Comparison of ENCODE assay signal across 1 mouse cellular context in the genomic region with DNA sequence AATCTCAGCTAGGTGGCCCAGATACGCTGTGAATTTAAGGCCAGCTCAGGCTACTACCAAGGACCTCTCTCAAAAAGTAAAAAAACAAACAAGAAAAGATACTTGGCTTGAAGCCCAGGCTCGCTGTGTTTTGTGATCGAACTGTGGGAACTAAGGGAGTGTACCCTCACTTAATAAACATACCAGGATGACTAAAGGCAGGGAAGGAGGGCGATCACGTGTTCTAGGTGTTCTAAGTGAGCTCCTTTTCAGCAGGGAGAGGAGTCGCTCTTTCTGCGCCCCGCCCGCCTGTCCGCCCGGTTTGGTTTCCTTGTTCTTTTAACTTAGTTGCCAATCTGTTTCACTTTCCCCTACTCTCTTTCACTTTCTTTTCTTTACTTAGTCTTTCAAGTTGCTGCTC.
A peak's percentile ranks its signal among the peaks of the same experiment; 100 is the strongest.
TF ChIP-seq lines count a peak whose summit lies in the region.

No protein-coding gene starts in this region.

TF ChIP-seq in CH12.LX, 34 proteins besides CTCF, POLR2A, EP300 and RAD21 (continued from another document):
- TF ChIP-seq CHD2 (IDR thresholded peaks at IDR 0.05; ENCODE audit: low read length) (peak; percentile 23; the same call in 1 of the 2 replicates), GABPA (IDR thresholded peaks at IDR 0.05; ENCODE audit: insufficient replicate concordance, low read depth, low read length) (no peak), NELFE (IDR thresholded peaks at IDR 0.05; ENCODE audit: low read depth, low read length) (0 out of 2 replicates have a peak, but pooled peaks have one; percentile 16), ZC3H11A (IDR thresholded peaks at IDR 0.05; ENCODE audit: low read depth, low read length) (no peak), POLR2AphosphoS2 (IDR thresholded peaks at IDR 0.05; ENCODE audit: low read depth, low read length) (no peak), IRF4 (IDR thresholded peaks at IDR 0.05; ENCODE audit: low read depth, low read length) (peak; percentile 86), SMC3 (IDR thresholded peaks at IDR 0.05; ENCODE audit: low read depth, low read length) (no peak), ZMIZ1 (IDR thresholded peaks at IDR 0.05; ENCODE audit: low read depth, low read length) (no peak), ETS1 (conservative IDR thresholded peaks at IDR 0.05; ENCODE audit: low read depth, low read length) (peak; percentile 83), ZNF384 (IDR thresholded peaks at IDR 0.05; ENCODE audit: low read depth, low read length) (no peak)
TF ChIP-seq in CH12.LX: peak in this region for 17.
